Mouse (Mus musculus) spleen, adult 2 months (tissue): ENCODE data around the gene Gm17555. TPM values are rescaled to one million over a fixed set of nuclear protein-coding genes. Genes with fewer than 3 reads are reported as not detected.

Experiments
- DNase-seq, 2 experiments: peaks; one replicate each; pipeline versions ENCODE4 v3.0.0 to v3.0.0-alpha.2; 2012 to 2021; ENCODE audit warnings: low spot score in 2 of 2, low read depth in 1 of 2
- H3K27ac ChIP-seq: fragments of 200-500 bp; 2 replicates; pipeline ENCODE4 v1.5.1; 2012; ENCODE audit warnings: low read length, inconsistent platforms; ENCODE audit not compliant: insufficient read depth
- H3K27me3 ChIP-seq: fragments of 200-500 bp; 2 replicates; pipeline ENCODE4 v1.6.1; 2012; ENCODE audit warnings: mild to moderate bottlenecking, moderate library complexity, low read length, inconsistent platforms; ENCODE audit not compliant: control insufficient read depth, insufficient read depth
- H3K36me3 ChIP-seq: fragments of 200-500 bp; 2 replicates; pipeline ENCODE4 v1.6.1; 2012; ENCODE audit warnings: mild to moderate bottlenecking, low read length, inconsistent platforms; ENCODE audit not compliant: control insufficient read depth, insufficient read depth
- H3K4me1 ChIP-seq: fragments of 200-500 bp; 2 replicates; pipeline ENCODE4 v1.6.1; 2011; ENCODE audit warnings: inconsistent platforms; ENCODE audit not compliant: control insufficient read depth, insufficient read depth, insufficient read length
- H3K4me3 ChIP-seq: fragments of 200-500 bp; 2 replicates; pipeline ENCODE4 v1.5.1; 2011; ENCODE audit warnings: mild to moderate bottlenecking, inconsistent platforms; ENCODE audit not compliant: insufficient read depth, insufficient read length; ENCODE audit errors: extremely low read depth
- CTCF ChIP-seq: fragments of 200-500 bp; IDR thresholded peaks from 2 replicates; pipeline ENCODE4 v1.5.1; 2011; ENCODE audit warnings: mild to moderate bottlenecking, inconsistent platforms; ENCODE audit not compliant: insufficient read depth, insufficient read length, insufficient replicate concordance; ENCODE audit errors: extremely low read depth
- POLR2A ChIP-seq: fragments of 200-500 bp; IDR thresholded peaks from 2 replicates; pipeline ENCODE4 v1.6.1; 2011; ENCODE audit warnings: low read depth, low read length, inconsistent platforms
- WGBS: fragments of 180-500 bp; shearing (Covaris S2); methylation state at CpG from one replicate; pipeline ENCODE4 v1.1.7; 2018; 5-methylcytosine and 5-hydroxymethylcytosine counted together
- polyA plus RNA-seq: library from polyadenylated mRNA; depleted of rRNA; stranded (reverse); fragments of >200 nt; gene quantifications from 2 replicates; pipeline ENCODE4 v1.2.3, GENCODE M21; 2012

Gene Gm17555
- polyA plus RNA-seq, 1 experiment, result not detected

DNA sequence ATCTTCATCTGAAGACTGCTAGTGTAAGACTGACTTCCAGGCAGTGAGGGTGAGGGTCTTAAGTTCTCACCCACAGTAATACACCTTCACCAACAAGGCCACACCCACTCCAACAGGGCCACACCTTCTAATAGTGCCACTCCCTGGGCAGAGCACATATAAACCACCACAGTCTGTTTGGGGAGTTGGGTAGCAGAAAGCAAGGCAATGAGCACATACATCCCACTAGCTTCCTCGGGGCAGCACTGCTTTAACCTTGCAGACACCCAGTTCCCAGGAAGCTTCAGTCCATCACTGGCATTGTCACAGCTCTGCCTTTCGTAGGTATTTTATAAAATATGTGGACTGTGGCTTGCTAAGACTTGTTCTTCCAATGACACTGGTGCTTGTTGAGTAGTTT lies 22.8 kb upstream of the Gm17555 start:
- Histone ChIP-seq H3K4me1 (no peaks in the 10 kb centered on the region), H3K36me3 (no peaks in the 10 kb centered on the region), H3K27me3 (no peaks in the 10 kb centered on the region), H3K4me3 (no peak overlapping the region), H3K27ac (no peak overlapping the region)
- TF ChIP-seq POLR2A (no peak), CTCF (no peak)
- WGBS, result 90% methylated on average over 2 of the region's 2 CpGs
- DNase-seq, result no peak

DNA sequence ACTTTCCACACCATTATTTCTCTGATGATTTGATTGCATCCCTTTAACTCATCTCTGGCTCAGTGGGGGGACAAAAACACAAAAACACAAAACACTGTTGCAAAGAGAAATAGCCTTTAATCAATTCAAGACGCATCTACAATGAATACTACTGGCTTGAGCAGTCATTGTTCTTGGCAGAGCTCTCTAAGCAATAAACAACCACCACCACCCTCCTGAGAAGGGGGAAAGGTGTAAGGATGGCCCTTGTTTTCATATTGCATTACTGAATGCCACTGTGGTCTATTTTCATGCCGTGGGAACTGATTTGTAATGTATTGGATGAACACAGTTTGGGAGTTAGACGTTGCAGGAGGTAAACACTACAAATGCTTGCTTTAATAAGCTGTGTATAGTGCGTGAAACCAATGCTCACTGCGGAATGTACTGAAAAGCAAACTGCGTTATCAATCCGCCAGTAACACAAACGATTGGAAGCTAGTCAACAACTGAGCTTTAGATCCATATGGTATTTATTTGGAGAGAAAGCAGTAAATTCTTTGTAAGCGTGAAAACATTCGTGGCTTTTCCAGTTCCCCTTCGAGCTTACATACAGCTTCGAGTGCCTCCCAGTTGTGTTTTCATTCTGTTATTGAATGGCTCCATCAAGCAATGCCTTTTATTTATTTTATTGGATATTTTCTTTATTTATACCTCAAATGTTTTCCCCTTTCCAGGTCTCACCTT lies 19.1 kb upstream of the Gm17555 start:
- TF ChIP-seq CTCF (no peak), POLR2A (no peak)
- H3K27me3 ChIP-seq, result no peaks in the 10 kb centered on the region
- no peak overlapping the region for H3K27ac ChIP-seq
- H3K4me1 ChIP-seq, result no peaks in the 10 kb centered on the region
- whole genome bisulfite sequencing, result 87% methylated on average over 12 of the region's 12 CpGs
- H3K4me3 ChIP-seq, result no peak overlapping the region
- no peaks in the 10 kb centered on the region for H3K36me3 ChIP-seq
- DNase-seq, result no peak

DNA sequence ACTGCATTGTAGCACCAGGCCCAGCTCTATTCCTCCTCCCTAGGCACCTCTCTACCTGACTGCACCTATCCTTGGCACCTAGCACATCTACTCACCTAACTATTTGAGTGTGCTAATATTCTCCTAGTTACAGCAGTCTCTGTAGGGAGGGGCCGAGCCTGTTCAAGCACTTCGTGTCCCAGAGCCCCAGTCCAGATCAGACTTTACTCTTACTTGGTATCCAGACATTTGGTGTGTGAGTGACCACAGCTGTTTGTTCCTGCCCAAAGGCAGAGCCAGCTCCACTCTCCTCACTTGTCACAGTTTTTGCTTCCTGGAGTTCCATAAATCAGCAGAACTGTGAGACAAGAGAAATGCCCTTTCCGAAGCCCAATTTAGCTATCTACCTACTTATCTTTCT lies 15.9 kb upstream of the Gm17555 start:
- no peak for DNase-seq
- no peaks in the 10 kb centered on the region for H3K27me3 ChIP-seq
- H3K27ac ChIP-seq, result no peak overlapping the region
- no peaks in the 10 kb centered on the region for H3K36me3 ChIP-seq
- 88% methylated on average over 3 of the region's 3 CpGs for WGBS
- TF ChIP-seq POLR2A (no peak), CTCF (no peak)
- no peaks in the 10 kb centered on the region for H3K4me1 ChIP-seq
- no peak overlapping the region for H3K4me3 ChIP-seq

DNA sequence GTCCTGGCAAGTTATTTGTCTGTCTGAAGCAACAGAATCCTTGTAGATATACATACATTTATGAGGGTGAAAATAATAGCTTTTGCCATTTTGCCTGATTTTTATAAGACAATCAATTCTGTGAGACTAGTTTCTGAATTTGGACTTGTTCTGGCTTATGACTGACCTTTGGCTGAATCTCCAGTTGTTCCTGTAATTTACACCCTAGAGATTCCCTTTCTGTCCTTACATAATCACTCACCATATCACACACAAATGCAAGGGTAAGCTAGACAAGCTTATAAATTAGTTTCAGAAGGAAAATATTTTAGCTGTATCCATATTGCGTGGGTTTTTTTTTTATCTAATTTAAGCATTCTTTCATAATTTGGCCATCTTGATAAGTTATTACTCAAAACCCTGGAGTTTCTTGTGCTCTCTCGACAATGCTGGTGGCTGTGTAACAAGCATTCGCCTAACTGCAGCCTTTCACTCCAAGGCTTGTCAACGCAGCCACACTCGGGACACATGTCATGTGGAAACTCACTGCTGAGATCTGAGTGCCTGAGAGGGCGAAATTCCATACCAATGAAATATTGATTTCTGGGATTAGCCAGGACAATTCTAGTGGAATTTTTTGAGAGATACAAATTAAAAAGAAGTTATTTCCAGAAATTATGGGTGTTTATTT lies 3.8 kb upstream of the Gm17555 start:
- Histone ChIP-seq H3K36me3 (no peaks in the 10 kb centered on the region), H3K4me3 (no peak overlapping the region), H3K27me3 (no peaks in the 10 kb centered on the region), H3K4me1 (no peaks in the 10 kb centered on the region), H3K27ac (no peak overlapping the region)
- 87% methylated on average over 6 of the region's 6 CpGs for WGBS
- DNase-seq, result no peak
- TF ChIP-seq POLR2A (no peak), CTCF (no peak)

DNA sequence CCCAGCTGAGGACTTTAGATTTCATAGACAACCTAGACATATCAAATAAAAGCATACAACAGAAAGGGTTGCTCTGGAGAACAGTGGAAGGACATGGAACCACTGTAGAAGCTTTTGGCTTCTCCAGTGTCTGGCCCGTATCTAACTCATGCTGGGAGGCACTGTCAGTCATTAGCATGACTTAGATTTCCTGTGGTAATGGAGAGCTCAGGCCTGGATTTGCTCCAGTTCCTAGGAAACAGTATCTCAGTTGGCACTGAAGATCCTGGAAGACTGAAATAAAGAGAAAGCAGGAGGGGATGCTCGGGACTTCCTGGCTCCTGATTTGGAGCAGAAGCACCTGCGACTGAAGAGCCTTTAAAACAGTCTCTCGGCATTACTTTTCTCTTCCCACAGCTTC lies 12.7 kb downstream of the Gm17555 start:
- no peak for TF ChIP-seq CTCF
- TF ChIP-seq POLR2A, result no peak
- Histone ChIP-seq H3K4me1 (no peaks in the 10 kb centered on the region), H3K27me3 (no peaks in the 10 kb centered on the region), H3K4me3 (no peak overlapping the region), H3K36me3 (no peaks in the 10 kb centered on the region), H3K27ac (no peak overlapping the region)
- WGBS, result 68% methylated on average over 4 of the region's 4 CpGs
- DNase-seq, result no peak

DNA sequence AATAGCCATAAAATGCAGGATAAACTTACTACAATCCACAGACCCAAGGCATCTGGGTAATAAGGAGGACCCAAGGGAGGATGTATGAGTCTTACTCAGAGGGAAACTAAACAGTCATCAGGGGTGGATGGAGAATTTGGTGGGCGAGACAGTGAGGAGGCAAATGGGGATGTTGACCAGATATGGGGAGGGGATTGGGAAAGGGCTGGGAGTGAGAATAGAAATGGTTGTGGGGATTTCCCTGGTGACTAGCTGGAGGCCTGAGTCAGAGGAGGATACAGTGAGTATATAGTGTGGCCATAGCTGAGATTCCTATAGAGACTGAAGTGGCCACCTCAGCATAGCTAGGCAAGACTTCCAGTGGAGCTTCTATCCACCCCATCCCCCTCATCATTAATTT lies 16.8 kb downstream of the Gm17555 start:
- 76% methylated on average over 1 of the region's 1 CpGs for WGBS
- no peaks in the 10 kb centered on the region for H3K4me1 ChIP-seq
- no peaks in the 10 kb centered on the region for H3K36me3 ChIP-seq
- H3K4me3 ChIP-seq, result no peak overlapping the region
- TF ChIP-seq CTCF (no peak), POLR2A (no peak)
- no peak for DNase-seq
- H3K27me3 ChIP-seq, result no peaks in the 10 kb centered on the region
- no peak overlapping the region for H3K27ac ChIP-seq

DNA sequence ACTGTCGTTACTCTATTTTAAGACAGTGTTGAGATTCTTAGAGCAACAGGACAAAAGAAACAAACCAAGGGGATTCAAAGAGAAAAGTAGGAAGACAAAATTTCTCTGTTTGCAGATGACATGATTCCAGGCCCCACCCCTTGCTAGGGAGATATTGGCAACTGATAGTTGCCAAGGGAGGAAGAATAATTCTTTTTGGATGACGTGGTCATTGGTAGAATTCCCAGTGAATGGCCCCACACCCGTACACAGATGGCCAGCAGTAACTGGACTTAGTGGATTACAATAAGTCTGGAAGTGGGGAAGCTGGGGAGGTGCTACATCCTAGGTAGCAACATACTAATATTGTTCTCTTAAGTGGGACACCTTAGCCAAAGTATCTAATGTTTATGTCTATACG lies 22.0 kb downstream of the Gm17555 start:
- 87% methylated on average over 4 of the region's 4 CpGs for WGBS
- Histone ChIP-seq H3K36me3 (no peaks in the 10 kb centered on the region), H3K27ac (no peak overlapping the region), H3K27me3 (no peaks in the 10 kb centered on the region), H3K4me3 (no peak overlapping the region), H3K4me1 (no peaks in the 10 kb centered on the region)
- no peak for TF ChIP-seq CTCF
- no peak for TF ChIP-seq POLR2A
- no peak for DNase-seq
